Mouse (Mus musculus) cerebellum, postnatal 14 days (tissue): ENCODE measurements around the gene Slc10a1.
"Not testable (repeated sequence)": the region's sequence is repeated elsewhere in the genome, so short reads cannot be mapped to it uniquely, and the experiment has no call there.

Source experiments
- DNase-seq, 2 experiments: peaks; one replicate each; pipeline ENCODE4 v3.0.0; 2021; ENCODE audit warnings: mixed read lengths in 2 of 2

Slc10a1 gene

DNA sequence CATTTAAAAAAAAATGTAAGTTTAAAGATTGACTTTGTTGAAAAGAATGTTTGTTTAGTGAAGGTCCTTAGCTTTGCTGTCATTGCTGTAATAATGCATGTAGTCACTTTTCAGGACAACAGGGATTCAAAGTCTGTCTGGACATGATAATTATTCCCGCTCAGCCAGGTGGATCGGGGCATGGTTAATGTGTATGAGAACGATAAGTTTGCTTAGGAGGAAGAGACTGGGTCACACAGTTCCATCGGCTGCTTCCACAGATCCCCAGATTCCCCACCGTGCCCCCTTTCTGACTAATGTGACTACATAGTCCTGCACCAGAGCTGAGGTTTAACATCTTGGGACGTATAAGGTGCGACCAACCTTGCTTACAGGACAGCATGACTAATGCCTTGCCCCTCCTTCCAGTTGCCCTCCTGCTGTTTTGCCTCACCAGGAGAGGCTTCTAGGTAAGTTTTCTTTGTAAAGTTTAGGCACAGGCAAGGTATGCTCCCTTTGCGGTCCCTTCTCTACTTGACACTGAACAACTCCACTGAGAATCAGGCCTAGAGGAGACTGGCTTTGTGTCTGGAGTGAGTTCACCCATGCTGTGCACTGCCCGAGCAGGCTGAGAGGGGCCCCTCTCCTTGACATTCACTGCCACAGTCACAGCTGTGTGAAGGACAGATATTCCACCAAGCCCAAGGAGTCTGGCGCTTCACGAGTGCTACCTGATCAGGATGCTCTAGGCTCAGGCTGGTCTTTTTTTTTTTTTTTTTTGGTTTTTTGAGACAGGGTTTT lies 2.3 kb downstream of the Slc10a1 start:
- no peak for DNase-seq

DNA sequence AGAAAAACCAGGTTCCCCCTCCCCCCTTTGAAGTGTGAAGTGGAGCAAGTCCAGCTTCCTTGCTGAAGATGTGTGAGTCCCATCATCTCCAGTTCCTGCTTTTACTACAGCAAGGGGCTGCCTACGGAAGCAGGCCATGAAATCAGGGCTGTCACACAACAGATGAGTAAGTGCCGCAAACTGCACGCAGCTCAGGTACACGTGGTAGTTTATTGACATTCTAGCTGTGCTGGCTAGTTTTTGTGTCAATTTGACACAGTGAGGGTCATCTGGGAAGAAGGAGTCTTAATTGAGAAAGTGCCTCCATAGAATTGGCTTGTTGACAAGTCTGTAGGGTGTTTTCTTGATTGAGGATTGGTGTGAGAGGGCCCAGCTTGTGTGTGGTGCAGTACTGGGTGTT lies 5.9 kb downstream of the Slc10a1 start:
- DNase-seq, result no peak

DNA sequence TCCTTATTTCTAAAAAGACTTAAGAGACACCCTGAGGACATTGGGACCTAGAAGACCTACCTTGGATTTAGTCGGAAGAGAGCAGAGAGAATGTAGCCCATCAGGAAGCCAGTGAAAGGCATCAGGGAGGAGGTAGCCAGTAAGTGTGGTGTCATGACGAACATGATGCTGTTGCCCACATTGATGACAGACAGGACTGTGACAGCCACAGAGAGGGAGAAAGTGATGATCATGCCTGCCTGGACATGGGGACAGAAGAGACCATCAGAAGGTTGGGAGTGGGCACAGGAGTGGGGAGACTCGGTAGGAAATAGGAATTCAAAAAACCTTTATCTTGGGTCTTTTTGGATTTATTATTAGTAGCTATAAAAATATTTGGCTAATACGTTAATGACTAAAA lies 10.5 kb downstream of the Slc10a1 start:
- DNase-seq, result no peak

DNA sequence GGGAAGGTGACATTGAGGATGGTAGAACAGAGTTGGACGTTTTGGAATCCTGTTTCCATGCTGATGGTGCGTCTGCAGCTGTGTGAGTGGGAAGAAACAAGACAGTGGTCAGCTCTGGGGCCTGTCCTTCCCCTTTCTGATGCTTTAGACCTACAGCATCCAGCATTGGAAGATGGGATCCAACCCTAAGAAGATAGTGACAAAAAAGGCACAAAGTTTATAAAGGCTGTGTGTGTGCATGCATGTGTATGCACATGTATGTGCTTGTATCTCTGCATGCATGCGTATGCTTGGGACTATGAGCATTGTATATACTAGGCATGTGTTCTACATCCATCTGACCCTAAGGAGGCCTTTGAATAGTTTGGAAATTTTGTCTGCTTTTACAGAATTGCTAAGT lies 12.5 kb downstream of the Slc10a1 start:
- no peak for DNase-seq

DNA sequence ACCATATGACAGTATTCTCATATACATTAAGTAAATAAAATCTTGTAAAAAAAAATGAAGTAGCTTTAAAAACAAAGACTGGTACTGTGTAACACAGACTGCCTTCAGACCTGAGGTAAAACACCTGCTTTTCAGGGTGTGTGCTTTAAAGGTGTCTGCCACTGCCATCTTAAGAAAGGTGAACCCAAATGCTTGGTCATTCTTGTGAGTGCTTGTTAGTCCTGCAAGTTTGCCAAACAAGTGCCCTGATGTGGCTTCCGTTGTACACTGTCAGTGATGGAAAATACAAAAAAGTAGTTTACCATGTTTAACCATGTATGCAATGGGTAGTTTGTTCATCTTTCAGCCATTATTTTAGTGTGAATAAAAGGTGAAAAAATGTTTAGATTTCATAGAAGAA lies 16.0 kb downstream of the Slc10a1 start:
- DNase-seq, result no peak

DNA sequence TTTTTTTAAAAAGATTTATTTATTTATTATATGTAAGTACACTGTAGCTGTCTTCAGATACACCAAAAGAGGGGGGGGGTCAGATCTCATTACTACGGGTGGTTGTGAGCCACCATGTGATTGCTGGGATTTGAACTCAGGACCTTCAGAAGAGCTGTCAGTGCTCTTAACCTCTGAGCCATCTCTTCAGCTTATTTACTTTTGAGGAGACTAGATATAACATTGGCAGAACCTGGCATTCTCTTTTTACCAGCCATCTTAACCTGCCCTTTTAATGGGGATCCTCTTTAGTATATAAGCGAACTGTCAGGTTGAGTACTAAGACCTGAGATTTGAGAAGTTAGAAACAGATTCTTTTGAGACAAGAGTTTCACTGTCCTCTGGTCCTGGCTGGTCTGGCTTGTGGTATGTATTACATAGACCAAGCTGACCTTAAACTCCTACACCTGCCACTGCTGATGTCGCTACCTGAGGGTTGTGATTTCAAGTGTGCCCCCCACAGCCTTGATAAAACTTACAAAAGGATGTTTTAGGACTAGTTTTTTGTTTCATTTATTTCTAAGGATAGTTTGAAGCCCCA lies 16.8 kb downstream of the Slc10a1 start:
- no peak for DNase-seq

DNA sequence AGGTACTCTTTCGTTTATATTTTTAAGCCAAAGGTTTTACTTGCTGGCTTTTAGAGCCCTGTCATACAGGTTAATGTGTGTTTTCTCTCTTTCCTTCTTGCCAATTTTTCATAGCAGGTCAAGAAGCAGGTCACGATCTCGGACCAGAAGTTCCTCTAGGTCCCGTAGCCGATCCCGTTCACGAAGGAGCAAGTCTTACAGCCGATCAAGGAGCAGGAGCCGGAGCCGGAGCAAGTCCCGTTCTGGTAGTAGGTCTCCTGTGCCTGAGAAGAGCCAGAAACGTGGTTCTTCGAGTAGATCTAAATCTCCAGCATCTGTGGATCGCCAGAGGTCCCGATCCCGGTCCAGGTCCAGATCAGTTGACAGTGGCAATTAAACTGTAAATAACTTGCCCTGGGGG lies 18.9 kb downstream of the Slc10a1 start:
- DNase-seq, result not testable (repeated sequence)

DNA sequence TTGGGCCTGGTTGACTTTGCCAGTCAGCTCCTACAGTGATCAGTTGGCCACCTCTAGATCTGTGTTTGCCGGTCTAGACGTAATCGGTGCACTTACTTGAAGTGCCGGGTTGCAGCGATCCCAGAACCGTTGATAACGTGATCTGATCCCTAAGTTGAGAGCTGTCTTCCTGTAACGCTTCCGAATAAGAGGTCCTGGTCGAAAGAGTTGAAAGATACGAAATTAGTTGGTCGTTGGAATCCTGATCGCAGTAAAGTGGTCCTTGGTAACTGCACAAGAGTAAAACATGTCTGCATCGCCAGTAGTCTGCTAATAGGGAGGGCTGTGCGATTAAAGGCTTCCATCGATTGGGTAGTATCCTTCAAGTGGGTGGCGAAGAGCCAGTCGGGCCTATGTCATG lies 20.3 kb downstream of the Slc10a1 start:
- peak in 1 of 2 experiments; percentile 16 for DNase-seq

DNA sequence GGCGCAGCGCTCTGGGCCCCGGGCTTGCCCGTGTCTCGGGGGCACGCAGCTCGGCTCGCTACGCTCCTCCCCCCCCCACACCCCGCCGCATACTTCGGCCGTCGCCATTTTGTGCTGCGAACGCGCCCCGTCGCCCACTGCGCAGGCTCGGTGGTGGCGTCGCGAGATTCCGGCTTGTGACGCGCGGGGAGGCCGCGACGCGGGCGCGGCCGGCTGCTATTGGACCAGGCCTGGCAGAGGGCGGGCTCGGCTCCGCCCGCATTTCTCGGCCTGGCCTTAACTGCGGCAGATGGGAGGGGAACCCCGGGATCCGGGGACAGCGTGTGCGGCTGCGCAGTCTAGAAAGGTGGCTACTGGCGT lies 22.5 kb downstream of the Slc10a1 start:
- peak; percentile 96 to 97 for DNase-seq

DNA sequence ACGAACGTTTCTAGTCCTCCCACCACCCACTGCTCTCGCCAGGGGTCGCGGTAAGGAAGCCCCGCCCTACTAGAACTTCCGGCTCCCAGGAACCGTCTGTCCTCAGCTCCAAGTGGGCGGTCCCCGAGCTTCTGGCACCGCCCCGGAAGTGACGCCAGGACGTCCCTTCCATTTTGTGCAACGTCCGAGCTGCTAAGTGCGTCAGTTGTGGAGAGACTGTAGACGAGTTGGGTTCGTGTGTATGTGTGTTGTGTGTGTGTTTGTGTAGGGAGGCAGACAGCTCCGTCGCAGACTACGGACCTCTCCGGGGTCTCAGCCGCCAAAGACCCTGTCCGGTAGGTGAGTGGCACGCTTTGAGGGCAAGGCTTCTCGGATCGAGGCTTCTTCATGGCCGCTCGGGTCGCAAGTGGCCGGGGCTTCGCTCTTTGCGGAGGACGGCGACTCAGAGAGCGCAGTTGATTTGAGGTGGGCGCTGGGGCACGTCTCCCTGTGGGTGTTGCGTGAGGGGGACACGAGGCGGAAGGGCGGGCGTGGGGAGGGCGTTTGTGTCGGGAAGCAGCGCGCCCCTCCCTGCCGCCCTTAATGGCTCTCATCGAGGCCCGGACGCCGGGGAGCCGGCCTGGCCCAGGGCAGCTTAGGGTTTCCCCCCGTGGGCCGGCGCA lies 23.0 kb downstream of the Slc10a1 start, which contains the start of gene Srsf5:
Gene Srsf5 (plus strand): TSS at position 171 of the 662 bp plus-strand sequence.
- peak; percentile 99 for DNase-seq

DNA sequence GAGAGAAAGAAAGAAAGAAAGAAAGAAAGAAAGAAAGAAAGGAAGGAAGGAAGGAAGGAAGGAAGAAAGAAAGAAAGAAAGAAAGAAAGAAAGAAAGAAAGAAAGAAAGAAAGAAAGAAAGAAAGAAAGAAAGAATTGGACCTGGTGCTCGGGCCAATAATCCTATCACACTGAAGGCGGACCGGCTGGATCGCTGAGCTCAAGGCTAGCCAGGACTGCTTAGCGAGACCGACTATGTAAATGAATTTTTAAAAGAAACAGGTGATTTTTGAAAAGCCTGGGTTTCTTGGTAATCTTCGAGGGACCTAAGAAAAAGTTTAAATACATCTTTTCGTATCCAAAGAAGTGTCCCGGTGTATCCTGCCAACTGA lies 23.6 kb downstream of the Slc10a1 start:
- not testable (repeated sequence) for DNase-seq

DNA sequence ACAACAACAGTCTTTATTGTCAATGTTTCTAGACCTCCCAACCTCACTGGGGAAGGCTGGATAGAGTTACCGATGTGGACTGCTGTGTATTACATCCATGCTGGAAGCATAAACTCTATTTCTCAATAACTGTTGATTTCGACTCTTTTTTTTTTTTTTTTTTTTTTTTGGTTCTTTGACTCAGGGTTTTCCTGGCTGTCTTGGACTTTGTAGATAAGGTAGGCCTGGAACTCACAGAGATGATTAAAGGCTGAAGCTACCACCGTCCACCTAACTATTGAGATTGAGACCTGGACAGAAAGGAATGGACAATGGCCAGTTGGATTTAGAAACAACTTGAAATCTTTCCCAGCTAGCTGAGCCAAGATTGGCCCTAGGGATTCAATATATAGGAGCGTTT lies 24.3 kb downstream of the Slc10a1 start:
- no peak for DNase-seq

DNA sequence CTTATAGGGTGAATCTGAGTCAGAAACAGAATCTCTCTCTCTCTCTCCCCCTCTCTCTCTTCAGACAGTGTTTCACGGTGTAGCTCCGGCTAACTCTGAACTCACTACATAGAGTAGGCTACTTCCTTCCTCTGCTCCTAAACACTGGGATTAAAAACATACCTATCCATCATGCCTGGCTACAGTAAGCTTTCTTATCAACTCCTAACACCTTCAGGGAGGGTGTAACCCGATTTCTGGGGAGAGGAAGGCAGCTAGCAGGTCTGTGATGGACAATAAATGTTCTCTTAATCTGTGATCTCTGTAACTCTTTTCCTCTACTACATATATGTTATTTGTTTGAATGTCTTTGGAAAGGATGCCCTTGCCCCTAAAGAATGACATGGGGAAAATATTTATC lies 25.1 kb downstream of the Slc10a1 start:
- no peak for DNase-seq

DNA sequence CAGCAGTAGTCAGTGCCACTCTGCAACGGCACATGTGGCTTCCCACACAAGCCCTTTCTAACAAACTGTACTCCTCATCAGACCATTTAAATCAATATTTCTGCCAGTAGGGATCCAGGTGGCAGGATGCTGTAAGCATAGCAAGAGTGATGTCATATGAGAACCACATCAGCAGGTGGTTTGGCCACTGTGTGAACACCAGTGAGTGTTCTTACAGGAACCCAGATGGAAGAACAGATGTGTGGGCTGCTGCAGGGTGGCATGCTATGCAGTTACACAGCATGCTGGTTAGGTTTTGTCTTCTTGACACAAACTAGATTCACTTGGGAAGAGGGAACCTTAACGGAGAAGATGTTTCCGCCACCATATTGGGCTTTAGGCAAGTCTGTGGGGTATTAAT lies 26.6 kb downstream of the Slc10a1 start:
- no peak for DNase-seq

DNA sequence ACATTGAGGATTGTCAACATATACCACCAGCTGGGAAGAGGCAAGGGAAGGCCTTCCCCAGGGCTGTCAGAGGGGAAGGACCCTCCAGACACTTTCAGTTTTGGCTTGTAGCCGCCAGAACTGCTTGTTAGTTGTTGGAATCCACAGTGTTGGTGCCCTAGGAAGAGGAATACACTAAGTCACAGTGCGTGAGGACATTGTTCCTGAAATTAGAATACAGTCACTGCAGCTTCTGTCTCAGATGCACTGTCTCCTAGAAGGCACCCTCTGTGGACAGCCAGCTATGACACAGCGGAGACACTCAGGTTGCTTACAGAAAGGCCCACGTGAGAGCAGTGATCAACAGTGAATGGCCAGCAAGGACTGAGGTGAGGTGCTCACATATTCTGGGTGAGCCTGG lies 29.3 kb downstream of the Slc10a1 start:
- no peak for DNase-seq

DNA sequence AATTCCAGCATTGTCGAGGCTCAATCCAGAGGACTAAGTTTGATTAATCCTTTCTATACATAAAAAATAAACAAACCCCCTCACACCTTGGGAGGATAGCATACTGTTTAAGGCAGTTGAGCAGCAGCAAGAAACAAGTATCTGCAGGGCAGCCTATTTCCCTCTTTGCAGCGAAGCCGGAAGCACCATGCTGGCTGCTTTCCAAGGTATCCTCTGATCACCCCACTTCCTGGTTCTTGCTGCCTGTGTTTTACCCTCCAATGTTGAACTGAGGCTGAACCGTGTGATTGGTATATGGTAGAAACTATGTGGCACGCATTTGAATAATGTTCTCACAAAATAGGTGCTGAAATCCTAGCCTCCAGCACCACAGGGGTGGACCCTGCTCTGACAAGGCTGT lies 29.9 kb downstream of the Slc10a1 start:
- no peak for DNase-seq

DNA sequence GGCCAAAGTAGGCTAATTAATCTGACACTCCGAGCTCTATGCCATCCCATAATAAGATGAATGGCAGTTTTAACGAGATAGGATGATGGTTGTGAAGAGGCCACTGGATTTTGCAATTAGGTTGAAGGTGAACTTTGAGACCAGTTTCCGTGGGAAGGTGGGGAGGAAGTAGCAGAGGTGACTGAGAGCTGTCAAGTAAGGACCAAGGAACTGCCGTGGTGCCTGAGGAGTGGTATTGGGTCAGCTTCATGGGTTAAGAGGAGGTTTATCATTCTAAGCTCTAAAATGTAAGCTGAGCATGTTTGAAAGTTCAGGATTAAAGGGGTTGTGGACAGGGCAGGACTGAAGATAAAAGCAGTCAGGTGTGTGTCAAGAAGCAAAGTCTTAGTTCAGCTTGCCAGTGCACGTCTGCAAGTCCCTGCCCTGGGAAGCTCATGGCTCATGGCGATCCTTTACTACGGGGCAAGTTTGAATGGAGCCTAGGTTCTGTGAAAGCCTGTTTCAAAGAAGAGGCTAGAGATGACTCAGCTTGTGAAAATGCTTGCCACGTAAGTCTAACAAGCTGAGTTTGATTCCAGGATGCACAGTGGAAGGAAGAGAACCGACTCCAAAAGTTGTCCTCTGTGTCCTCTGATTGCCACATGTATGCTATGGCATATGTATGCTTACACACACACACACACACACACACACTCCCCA lies 31.0 kb downstream of the Slc10a1 start:
- no peak for DNase-seq

DNA sequence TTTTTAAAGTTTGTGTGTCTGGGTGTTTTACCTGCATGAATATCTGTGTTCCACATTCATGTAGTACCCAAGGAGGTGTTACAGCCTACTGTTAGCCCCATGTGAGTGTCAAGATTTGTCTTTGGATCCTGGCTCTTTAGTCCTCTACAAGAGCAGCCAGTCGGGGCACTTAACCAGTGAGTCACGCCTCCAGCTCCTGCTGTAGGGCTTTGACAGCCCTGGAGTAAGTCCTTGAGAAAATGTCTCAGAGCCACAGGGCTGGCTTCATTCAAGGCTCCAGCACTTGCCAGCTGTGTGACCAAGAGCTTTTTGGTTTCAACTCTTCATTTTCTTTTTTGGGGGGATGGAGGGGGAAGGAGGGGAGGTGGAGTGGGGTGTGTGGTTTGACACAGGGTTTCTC lies 31.8 kb downstream of the Slc10a1 start:
- no peak for DNase-seq

DNA sequence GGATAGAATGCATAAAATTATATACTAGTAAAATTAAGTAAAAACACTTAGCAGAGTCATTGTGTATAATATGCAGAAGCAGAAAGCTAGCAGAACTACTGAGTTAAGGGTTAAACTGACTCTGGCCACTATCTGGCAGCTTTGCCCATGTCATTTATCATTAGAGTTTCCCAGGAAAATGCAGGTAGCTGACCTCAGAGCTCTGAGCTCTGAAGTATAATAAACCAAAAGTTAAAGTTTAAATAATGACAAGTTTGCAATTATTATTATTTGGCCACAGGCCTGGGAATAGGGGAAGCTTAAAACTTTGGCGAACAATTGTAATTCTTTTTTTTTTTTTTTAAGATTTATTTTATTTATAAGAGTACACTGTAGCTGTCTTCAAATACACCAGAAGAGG lies 35.6 kb downstream of the Slc10a1 start:
- DNase-seq, result no peak

DNA sequence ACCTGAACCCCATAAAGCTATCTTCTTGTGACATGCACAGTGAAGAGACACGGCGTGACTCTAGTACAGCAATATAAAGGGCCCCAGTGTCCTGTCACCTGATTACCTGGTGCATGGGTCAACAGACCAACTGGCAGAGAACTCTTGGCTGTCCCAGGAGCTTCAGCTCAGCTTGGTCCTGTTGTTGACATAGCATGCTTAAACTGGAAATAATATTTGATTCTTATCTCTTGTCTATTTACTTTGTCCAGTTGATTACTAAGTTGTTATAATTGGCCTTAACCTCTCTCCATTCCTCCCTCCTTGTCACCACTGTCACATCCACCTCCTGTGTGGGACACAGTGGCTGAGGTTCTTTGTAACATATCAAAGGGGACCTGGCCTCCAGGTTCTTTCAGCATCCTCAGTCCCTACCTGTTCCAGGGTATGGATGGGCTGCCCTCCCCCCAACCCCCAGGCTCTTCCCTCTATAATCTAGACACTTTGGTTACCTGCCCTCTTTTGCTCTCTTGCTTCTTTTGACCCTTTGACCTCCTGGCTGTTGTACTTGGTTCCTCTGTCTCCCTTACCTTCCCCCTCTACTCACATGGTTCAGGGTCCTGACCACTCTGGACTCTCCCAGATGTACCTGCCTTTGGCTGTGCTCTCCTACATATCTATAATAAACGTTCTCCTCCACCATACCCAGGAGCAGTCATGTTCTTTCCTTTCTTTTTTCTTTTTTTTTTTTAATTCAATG lies 36.9 kb downstream of the Slc10a1 start:
- DNase-seq, result no peak

DNA sequence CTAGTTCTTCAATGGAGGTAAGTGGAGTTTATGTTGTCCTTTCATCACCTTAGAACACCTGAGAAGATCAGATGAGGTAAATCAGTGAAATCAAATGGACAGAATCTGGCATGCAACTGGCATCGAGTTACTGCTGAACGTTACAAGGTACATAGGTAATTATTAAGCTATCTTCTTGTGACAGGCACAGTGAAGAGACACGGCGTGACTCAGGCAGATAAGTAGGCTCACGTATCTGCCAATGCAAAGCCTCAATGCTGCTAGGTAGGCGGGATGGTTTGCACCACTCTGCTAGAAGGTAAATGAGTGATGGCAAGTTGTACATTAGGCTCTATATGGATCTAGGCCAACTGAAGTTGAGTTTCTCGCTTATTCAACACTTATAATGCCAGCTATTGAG lies 38.4 kb downstream of the Slc10a1 start:
- DNase-seq, result no peak

DNA sequence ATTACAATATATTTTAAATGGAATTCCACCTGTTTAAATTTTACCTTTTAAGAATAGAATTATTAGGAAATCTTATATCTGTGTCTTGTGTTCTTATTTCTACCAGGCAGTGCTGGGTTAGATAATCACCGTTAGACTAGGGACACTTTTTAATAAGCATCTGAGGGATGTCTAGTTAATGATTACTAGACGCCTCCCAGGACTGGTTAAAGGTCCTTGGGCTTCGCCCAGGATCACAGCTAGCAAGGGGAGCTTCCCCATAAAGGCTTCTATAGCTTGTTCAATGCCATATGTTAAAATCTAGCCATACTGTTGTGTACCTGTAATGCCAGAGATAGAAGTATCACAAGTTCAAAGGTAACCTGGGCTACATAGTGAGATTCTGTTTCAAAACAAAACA lies 39.6 kb downstream of the Slc10a1 start:
- DNase-seq, result no peak

DNA sequence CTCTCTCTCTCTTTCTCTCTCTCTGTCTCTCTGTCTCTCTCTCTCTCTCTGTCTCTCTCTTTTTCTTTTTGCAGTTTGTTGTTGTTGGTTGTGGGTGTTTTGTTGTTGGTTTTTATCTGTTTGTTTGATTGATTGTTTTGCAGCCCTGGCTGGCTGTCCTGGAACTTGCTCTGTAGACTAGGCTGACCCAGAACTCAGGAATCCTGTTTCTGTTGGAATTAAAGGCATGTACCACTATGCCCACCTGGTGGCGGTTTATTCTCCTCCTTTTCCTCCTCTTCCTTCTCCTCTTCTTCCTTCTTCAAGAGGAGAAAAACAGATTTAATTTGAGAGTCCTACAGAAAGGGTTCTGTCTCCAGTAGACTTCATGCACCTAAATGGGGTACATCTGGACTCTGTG lies 41.0 kb downstream of the Slc10a1 start:
- no peak for DNase-seq
